Mouse (Mus musculus) embryonic stem cell, embryonic (primary cell): Measurements from ENCODE around the gene Trpt1.

ENCODE experiments used
- CTCF ChIA-PET, 4 experiments: fragments of 300-600 bp in 2 of 4; fragments of 350-600 bp in 2 of 4; sonication (Branson Sonifier 250); formaldehyde crosslinking; loops; one replicate each; lab custom pipeline; 2022; ENCODE audit warnings: inconsistent platforms in 2 of 4; lab: Charles Lee
- POLR2A ChIA-PET, 4 experiments: fragments of 300-600 bp in 2 of 4; fragments of 350-600 bp in 2 of 4; sonication (Branson Sonifier 250); formaldehyde crosslinking; loops; one replicate each; lab custom pipeline; 2022; ENCODE audit warnings: antibody characterized with exemption in 4 of 4, inconsistent platforms in 1 of 4; lab: Charles Lee

Gene Trpt1

GRCm38 (mm10) chr19:6994489-6994888 lies 1.4 kb upstream of the Trpt1 start:
- ChIA-PET POLR2A (interaction anchor here in 2 of 4 experiments (0.5 to 7.7 kb wide), 10 partner anchors 9 to 146 kb away, joined by 3 to 99 read pairs (median 8); partner anchors contain the start of genes Fkbp2 (in 2 of the 2), Plcb3 (in 1 of the 2) and Ppp1r14b (in 1 of the 2)), CTCF (interaction anchor here in 1 of 4 experiments (2.4 kb wide), 1 partner anchor 15 kb away, joined by 46 read pairs; the partner anchor contains the start of gene Fkbp2)

- CTCF ChIA-PET, result interaction anchor here (0.5 to 2.4 kb wide), 25 partner anchors 8 to 609 kb away, joined by 3 to 46 read pairs (median 4); partner anchors contain the start of genes Bad (in 1 of the 4), Fkbp2 (in 1 of the 4), Gpr137 (in 1 of the 4) and Plcb3 (in 1 of the 4)
- POLR2A ChIA-PET, result interaction anchor here (0.5 to 7.7 kb wide), 70 partner anchors 8 to 1723 kb away, joined by 3 to 99 read pairs (median 4); partner anchors contain the start of genes Fkbp2 (in 3 of the 4), Plcb3 (in 3 of the 4), Vegfb (in 3 of the 4) and Stip1 (in 2 of the 4)
Measured at GRCm38 (mm10) chr19:6995255-6995991, 508 bp upstream of the Trpt1 start.

- ChIA-PET POLR2A (interaction anchor here in 2 of 4 experiments (0.7 to 7.7 kb wide), 15 partner anchors 10 to 136 kb away, joined by 3 to 99 read pairs (median 4); partner anchors contain the start of genes Fkbp2 (in 2 of the 2), Plcb3 (in 2 of the 2), Stip1 (in 2 of the 2) and Bad (in 1 of the 2)), CTCF (no interaction called here)
Measured at GRCm38 (mm10) chr19:6997721-6998290, 1.9 kb downstream of the Trpt1 start.

GRCm38 (mm10) chr19:6999360-7000063 lies 3.6 kb downstream of the Trpt1 start:
- POLR2A ChIA-PET, result interaction anchor here (0.6 to 7.7 kb wide), 22 partner anchors 10 to 387 kb away, joined by 3 to 99 read pairs (median 4); partner anchors contain the start of genes Fkbp2 (in 2 of the 4), Plcb3 (in 2 of the 4), Bad (in 1 of the 4) and Esrra (in 1 of the 4)
- CTCF ChIA-PET, result interaction anchor here in 3 of 4 experiments (0.5 to 1.3 kb wide), 6 partner anchors 20 to 1146 kb away, joined by 3 to 11 read pairs (median 3); no protein-coding TSS in a partner anchor

GRCm38 (mm10) chr19:7006892-7007593 lies 11.1 kb downstream of the Trpt1 start:
- CTCF ChIA-PET, result no interaction called here
- POLR2A ChIA-PET, result interaction anchor here in 2 of 4 experiments (0.6 to 1.1 kb wide), 4 partner anchors 9 to 74 kb away, joined by 3 to 4 read pairs (median 3); partner anchors contain the start of genes Nudt22 (in 1 of the 2) and Trpt1 (in 1 of the 2)

- ChIA-PET POLR2A (interaction anchor here in 3 of 4 experiments (0.6 to 3.6 kb wide), 14 partner anchors 9 to 223 kb away, joined by 3 to 16 read pairs (median 5); partner anchors contain the start of genes Nudt22 (in 2 of the 3), Trpt1 (in 2 of the 3), Bad (in 1 of the 3) and Fkbp2 (in 1 of the 3)), CTCF (interaction anchor here in 1 of 4 experiments (1.9 to 3.4 kb wide), 2 partner anchors 10 to 33 kb away, joined by 6 to 10 read pairs; no protein-coding TSS in a partner anchor)
Measured at GRCm38 (mm10) chr19:7012426-7012825, 16.5 kb downstream of the Trpt1 start.

- POLR2A ChIA-PET, result interaction anchor here in 3 of 4 experiments (0.6 to 3.6 kb wide), 26 partner anchors 8 to 745 kb away, joined by 3 to 16 read pairs (median 4); partner anchors contain the start of genes Nudt22 (in 3 of the 3), Trpt1 (in 3 of the 3), Fkbp2 (in 2 of the 3) and Stip1 (in 2 of the 3)
- CTCF ChIA-PET, result interaction anchor here in 2 of 4 experiments (0.6 to 1.9 kb wide), 5 partner anchors 8 to 78 kb away, joined by 4 to 8 read pairs (median 6); no protein-coding TSS in a partner anchor
Measured at GRCm38 (mm10) chr19:7013984-7014383, 18.1 kb downstream of the Trpt1 start.

GRCm38 (mm10) chr19:7014481-7015135 lies 18.7 kb downstream of the Trpt1 start:
- POLR2A ChIA-PET, result interaction anchor here in 3 of 4 experiments (0.8 to 3.6 kb wide), 18 partner anchors 9 to 250 kb away, joined by 3 to 16 read pairs (median 4); partner anchors contain the start of genes Nudt22 (in 3 of the 3), Trpt1 (in 3 of the 3), Fkbp2 (in 2 of the 3) and Stip1 (in 2 of the 3)
- CTCF ChIA-PET, result interaction anchor here in 1 of 4 experiments (0.5 to 1.9 kb wide), 4 partner anchors 8 to 1082 kb away, joined by 3 to 6 read pairs (median 5); no protein-coding TSS in a partner anchor

GRCm38 (mm10) chr19:7017541-7018457 lies 21.9 kb downstream of the Trpt1 start:
- ChIA-PET CTCF (interaction anchor here in 2 of 4 experiments (0.5 to 1.0 kb wide), 4 partner anchors 22 to 352 kb away, joined by 3 read pairs; partner anchors contain the start of genes Bad (in 1 of the 2) and Stip1 (in 1 of the 2)), POLR2A (interaction anchor here in 3 of 4 experiments (0.7 to 2.2 kb wide), 12 partner anchors 14 to 200 kb away, joined by 3 to 7 read pairs (median 3); partner anchors contain the start of genes Bad (in 1 of the 3), Cox8a (in 1 of the 3), Fkbp2 (in 1 of the 3) and Nudt22 (in 1 of the 3))

GRCm38 (mm10) chr19:7018546-7018945 lies 22.6 kb downstream of the Trpt1 start:
- POLR2A ChIA-PET, result interaction anchor here in 2 of 4 experiments (0.7 to 2.2 kb wide), 10 partner anchors 15 to 199 kb away, joined by 3 to 7 read pairs (median 3); partner anchors contain the start of genes Bad (in 1 of the 2), Cox8a (in 1 of the 2), Fkbp2 (in 1 of the 2) and Nudt22 (in 1 of the 2)
- CTCF ChIA-PET, result interaction anchor here in 1 of 4 experiments (0.9 kb wide), 1 partner anchor 77 kb away, joined by 3 read pairs; the partner anchor contains the start of gene Bad

GRCm38 (mm10) chr19:7019191-7019590 lies 23.3 kb downstream of the Trpt1 start, which contains the start of gene Fermt3:
Fermt3 (minus strand) TSS chr19:7019469.
- CTCF ChIA-PET, result no interaction called here
- POLR2A ChIA-PET, result interaction anchor here in 1 of 4 experiments (1.2 to 1.4 kb wide), 3 partner anchors 15 to 199 kb away, joined by 3 read pairs; partner anchors contain the start of gene Cox8a

GRCm38 (mm10) chr19:7020224-7020641 lies 24.3 kb downstream of the Trpt1 start:
- CTCF ChIA-PET, result interaction anchor here (0.5 to 1.8 kb wide), 40 partner anchors 10 to 598 kb away, joined by 3 to 27 read pairs (median 4); partner anchors contain the start of genes Stip1 (in 2 of the 4), Bad (in 1 of the 4), Catsperz (in 1 of the 4) and Fkbp2 (in 1 of the 4)
- POLR2A ChIA-PET, result interaction anchor here (0.7 to 5.0 kb wide), 30 partner anchors 8 to 657 kb away, joined by 3 to 40 read pairs (median 3); partner anchors contain the start of genes Stip1 (in 3 of the 4), Nudt22 (in 2 of the 4), Trpt1 (in 2 of the 4) and Cox8a (in 1 of the 4)

- POLR2A ChIA-PET, result interaction anchor here in 2 of 4 experiments (1.0 to 1.4 kb wide), 5 partner anchors 10 to 107 kb away, joined by 3 to 8 read pairs (median 4); partner anchors contain the start of genes Stip1 (in 2 of the 2) and Vegfb (in 1 of the 2)
- CTCF ChIA-PET, result interaction anchor here in 1 of 4 experiments (1.2 kb wide), 1 partner anchor 9 kb away, joined by 3 read pairs; no protein-coding TSS in a partner anchor
Measured at GRCm38 (mm10) chr19:7029531-7029930, 33.6 kb downstream of the Trpt1 start.
